Mouse (Mus musculus) adipocyte (in vitro differentiated cells): ENCODE results near the gene Zscan2.

Experiments
- DNase-seq: peaks from one replicate; pipeline ENCODE4 v3.0.0-alpha.2; 2016; ENCODE audit warnings: low spot score

The Zscan2 gene

DNA sequence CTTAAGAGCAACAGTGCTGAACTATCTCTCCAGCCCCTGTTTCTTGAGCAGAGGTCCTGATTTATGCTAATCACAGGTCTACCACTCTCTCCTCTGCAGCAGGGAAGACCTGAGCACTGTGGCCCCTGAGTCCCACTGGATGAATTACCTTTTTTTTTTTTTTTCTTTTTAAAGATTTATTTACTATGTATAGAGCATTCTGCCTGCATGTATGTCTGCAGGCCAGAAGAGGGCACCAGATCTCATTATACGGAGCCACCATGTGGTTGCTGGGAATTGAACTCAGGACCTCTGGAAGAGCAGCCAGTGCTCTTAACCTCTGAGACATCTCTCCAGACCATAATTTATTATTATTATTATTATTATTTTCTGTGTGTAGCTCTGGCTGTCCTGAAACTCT, 24.9 kb downstream of the Zscan2 start:
- DNase-seq, result no peak

DNA sequence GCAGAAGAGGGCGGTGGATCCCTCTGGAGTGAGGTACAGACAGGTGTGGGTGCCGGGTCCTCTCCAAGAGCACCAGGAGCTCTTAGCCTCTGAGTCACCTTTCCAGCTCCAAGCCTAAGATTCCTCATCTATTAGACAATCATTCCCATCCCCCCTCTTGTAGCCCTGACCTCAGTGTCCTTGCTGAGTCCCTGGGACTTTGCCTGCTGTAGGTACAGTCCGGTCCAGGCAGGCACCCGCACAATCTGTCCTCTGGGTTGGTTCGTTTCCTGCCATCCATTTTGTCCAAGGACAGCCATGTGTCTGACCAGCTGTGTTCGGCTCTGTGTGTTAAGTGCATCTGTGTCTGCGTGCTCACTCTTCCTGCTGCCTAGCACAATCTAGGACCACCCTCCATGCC, 27.9 kb downstream of the Zscan2 start:
- DNase-seq, result no peak

DNA sequence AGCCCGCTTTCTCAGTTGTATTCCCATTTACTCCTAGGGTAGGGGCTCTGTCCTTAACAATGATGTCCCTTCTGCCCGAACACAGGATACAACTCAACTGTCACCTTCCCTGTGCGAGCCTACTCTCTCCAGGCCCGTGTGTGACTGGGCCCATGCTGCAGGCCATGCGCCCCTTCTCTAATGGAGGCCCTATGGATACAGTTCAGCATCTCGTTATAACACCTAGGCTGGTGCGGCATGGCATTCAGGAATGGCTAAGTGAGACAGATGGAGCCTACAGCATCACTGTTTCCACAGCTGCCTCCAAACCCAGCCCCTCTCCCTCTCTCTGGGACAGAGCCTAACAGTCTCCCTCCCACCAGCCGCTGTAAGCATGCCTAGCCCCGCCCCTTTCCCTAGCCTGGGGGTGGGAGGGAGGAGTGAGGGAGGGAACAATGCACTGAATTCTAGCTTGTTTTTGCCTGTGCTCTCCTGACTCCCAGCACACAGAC, 28.3 kb downstream of the Zscan2 start:
- DNase-seq, result no peak

DNA sequence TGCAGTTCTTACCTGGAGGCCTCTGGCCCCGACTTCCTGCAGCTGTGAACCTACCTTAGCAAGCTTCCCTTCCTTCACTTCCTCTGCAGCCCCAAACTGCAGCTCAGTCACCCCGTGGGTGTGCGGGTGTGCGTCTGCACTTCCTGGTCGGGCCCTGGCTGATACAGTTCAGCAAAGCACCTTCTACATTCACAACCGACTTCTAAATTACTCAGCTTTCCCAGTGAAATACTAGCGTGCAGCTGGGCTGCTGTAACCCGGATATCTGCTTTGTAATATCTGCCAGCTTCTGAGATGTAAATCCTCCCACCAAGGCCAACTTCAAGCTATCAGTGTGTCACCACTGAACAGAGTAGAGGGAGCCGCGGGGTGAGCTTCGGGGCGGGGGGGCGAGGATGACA, 29.1 kb downstream of the Zscan2 start:
- no peak for DNase-seq

DNA sequence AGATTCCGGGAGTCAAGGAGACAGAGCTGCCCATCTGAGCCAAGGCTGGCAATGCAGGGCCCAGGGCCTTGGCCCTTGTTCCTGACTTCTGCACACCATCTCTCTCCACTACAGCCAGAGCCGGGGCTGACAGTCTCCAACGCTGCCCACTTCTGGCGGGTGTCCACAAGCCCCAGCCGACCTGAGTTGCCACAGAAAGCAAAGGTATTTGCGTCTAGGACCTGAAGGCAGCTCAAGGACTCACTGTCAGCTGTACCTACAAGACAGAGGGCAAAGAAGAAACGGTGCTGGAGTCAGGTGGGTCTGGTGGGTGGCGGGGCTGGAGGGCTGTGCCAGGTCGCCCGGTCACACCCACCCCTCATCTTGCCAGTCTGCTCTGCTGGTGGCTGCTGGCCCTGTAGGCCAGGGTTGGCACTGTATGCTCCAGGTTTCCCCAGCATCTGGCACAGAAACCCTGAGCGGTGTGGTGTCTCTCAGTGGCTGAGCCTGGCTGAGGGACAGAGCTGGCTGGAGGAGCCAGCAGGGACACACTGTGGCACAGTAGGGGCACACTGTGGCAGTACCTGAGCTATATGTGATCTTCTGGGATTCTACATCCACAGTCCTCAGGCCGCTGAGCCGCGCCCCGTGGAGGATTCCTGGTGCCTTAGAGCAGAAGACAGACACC, 32.5 kb downstream of the Zscan2 start:
- no peak for DNase-seq

DNA sequence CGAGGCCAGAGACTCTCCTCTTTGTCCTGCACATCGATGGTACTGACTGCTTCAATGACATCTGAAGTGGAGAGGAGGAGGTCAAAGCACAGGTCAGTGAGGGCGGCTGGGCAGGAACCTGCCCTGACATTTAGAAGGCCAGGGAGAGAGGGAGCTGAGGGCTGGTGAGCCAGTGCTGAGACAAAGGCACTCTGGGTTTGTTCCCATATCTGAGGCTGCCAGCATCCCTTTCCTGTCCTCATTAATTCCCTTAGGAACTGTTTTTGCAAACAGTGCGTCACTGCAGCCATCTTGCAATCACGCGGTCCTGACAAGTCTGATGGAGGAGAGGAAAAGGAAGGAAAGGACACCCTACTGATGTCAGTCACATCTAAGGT, 33.0 kb downstream of the Zscan2 start:
- no peak for DNase-seq

DNA sequence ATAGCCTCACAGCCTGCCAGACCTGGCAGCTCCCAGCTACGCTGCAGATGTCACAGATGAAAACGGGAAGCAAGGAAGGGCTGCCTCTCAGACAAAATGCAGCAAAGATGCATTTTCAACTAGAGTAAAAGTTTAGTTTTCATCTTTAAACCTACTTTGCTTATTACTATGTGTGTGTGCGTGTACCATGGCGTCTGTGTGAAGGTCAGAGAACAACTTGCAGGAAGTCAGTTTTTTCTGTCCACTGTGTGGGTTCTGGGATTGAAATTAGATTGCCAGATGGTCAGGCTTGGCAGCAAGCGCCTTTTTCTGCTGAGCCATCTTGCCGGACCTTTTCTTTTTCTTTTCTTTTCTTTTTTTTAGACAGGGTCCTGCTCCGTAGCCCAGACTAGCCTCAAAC, 33.5 kb downstream of the Zscan2 start:
- no peak for DNase-seq

DNA sequence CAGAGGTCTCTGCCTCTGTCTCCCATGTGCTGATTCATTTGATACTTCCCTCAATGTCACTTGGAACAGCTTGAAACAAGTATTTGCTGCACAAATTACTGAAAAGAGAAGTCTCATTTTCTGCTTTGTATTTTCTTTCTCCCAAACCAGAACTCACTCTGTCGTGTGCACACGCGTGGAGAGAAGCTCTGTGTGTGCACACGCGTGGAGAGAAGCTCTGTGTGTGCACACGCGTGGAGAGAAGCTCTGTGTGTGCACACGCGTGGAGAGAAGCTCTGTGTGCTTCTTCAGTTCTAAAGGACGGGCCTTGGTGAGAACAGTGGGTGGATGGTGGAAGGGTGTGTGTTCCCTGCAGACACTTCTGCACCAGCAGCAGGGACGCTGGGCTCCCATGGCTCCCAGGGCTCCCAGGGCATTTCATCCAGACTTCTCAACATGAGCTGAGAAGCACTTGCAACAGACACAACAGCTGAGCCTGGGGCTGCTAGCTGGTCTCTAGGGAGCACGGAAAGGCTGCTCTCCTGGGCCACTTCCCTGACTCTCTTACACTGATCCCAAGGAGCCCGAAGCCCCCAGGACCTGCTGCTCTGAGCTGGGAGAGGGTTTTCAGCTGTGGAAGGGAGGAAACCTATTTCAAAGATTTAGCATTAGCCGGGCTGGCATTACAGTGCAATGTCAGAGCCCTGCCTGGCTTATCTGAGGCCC, 34.2 kb downstream of the Zscan2 start:
- no peak for DNase-seq

DNA sequence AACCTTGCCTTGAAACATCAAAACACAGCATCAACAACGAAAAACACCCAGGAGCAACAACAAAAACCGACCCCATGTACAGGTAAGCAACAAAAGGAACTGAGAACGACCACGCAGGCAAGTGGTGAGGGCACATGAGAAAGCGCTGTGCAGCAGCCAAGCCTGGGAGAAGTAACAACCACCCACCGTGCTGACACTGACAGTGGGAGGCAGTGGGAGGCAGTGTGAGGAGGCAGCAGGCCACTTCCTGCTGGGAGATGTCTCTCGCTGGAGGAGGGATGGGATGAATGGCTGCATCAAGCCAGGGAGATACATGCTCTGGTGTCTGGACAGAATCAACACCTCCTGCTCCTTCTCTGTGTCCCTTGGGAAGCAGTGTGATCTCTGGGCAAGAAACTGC, 36.4 kb downstream of the Zscan2 start:
- no peak for DNase-seq

DNA sequence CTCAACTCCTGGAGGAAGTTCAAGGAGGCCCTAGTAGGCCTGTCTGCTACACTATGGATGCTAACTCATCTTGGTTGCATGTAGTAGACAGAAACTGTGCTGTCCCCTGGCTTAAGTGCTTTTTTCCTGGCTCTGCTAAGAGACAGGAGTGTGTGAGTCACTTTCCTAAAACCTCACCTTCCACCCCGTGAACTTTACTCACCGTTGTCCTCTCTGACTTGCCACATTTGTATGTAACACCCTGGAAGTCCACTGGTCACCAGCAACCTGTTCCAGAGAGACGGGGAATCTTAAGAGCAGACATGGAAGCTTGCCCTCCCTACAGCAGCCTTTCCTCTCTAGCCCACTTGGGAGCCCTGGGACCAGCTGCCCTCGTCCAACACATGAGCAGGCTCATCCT, 37.0 kb downstream of the Zscan2 start:
- DNase-seq, result peak; percentile 9

DNA sequence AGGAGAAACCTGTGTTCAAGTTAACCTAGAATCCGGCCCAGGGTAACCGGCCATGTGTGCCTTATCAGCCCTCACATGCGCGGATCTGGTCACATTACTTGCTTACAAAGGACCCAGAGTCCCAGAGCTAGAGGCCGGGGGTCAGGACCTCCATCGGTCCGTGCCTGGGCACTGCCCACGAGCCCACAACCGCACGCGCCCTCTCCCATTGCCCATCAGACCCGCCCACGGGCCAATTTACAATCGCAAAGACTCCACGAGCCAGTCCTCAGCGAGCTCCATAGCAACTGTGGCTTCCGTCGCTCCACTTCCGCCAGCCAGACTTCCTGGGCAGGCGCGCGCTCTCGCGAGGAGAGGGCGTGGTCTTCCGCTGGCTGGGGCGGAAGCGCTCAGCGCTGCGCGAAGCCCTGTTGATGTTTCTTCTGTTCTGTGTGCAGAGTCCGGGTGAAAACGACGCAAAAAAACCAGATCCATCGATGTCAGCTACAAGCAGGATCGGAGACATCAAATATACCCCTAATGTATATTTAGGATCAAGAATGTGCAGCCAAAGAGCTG, 40.3 kb downstream of the Zscan2 start, which contains the start of gene Wdr73:
Gene Wdr73, minus strand, starts transcription at position 326 of the 558 bp plus-strand sequence.
- DNase-seq, result peak; percentile 85

DNA sequence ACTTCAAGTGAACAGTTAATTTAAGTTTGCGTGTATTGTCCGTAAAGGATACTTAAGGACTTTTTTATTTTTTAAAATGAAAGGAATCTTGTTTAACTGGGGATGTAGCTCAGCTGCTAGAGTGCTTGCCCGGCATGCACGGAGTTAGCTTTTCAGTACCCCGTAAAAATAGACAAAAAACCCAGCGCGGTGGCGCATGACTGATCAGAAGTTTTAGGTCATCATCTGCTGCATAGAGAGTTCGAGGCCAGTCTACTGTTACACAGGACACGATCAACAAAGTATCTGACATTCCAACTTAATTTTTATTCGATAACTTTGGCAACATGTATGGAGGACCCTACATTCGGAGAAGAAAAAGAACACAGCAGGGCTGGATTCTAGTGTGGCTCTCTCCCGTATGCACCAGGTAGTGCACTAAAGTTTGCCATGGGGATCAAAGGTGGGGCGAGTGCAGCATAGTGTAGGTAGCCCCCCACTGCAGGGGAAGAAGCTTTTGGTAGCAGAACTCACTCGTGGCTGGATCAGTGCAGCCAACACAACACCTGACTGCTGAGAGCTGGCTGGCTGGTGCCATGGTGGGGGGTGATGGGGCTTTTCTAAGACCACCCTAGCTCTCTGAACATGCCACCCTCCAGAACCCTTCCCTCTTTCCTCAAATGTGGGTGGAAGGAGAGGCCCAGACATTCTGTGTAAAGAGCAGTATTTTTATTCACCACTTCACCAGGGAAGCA, 41.0 kb downstream of the Zscan2 start:
- no peak for DNase-seq

DNA sequence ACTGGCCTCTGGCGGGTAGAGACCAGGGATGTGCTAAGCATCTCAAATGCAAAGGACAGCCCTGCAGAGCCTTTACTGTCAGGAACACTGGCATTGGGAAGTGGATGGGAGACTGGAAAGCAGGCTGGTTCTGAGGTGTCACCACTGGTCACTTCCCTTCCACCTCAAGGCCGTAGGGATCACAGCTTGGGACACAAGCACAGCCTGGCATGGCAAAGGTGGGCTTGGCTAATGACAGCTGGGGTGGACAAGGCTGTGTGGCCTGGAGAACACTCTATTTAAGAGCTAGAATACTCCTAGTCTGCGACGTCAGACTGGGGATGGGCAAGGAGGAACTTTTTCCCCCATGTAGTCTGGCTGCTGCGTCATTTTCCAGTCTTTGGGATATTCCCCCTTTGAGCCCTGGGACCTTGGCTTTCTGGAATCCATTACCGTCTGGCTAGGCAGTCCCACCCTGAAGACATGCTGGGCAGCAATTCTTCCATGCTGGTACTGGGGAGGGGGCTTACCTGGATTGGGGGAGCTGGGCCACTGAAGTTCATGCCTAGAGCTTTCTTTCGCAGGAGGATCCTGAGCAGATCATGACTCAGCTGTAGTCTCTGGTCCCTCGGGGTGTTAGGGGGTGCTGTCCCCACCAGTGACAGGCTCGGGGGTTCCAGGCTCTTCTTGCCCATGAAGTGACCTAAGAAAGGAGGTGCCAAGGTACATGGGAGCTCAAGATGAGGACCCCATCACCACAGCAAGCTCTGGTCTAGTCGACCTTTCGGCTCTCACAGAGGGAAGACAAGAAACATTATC, 43.1 kb downstream of the Zscan2 start:
- no peak for DNase-seq

DNA sequence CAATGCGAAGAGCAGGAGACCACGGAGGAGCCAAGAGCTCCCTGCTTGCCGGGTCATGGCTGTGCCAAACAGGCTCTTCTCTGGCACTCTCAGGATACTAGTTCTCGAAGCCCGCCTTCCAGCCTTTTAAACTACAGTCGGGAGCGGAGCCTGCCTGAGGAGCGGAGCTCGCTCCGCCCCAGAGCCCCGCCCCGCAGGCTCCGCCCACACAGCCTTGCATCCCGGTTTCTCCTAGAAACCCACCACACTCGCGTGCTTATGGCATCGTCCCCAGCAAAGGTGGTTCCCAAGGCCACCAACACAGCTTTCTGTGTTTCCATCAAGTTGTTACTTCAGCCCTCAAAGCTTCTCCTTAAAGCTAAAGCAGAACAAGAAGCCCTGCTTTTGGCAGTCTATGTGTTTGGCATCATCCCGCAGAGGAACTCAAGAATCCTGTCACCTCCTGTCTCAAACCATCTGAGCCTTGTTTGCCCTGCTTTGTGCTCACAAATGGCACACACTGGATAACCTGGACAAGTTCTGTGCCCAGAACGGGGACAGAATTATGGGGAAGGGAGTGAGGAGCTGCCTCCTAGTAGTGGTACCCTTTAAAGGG, 44.3 kb downstream of the Zscan2 start, which contains the start of gene Nmb:
Gene Nmb, minus strand, starts transcription at position 156 of the 595 bp plus-strand sequence.
- no peak for DNase-seq

DNA sequence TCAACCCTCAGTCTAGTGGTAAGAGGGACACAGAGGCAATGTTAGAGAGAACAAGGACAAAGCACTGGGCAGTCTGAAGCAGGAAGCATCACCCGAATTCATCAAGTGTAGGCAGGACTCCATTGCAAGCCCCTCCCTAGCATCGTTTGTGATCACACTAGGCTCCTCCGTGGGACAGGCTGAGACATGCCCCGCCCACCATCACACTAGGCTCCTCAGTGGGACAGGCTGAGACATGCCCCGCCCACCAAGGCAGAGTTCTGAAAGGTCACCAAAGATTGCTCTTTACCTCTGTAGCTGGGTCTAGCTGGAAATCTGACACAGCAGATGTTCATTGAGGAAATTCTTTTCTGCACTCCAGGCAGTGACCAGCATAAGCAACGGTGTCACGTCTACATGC, 50.3 kb downstream of the Zscan2 start:
- no peak for DNase-seq

DNA sequence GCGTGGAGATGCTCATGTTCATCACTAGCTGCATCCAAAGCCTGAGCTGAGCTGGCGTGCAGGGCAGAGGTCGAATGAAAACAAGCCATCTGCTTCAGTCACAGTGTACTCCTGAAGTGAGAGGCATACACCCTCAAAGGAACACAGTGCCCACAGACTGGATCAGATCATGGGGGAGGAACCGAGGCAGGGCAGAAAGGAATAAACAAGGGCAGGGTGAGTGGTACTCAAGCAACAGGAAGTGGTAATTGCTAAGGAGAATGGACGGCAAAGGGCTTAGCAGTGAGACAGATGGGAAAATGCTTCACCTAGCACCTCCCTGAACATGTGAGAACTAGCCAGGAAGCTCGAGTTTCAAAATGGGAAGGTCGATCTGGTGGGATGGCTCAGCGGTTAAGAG, 51.8 kb downstream of the Zscan2 start:
- no peak for DNase-seq

DNA sequence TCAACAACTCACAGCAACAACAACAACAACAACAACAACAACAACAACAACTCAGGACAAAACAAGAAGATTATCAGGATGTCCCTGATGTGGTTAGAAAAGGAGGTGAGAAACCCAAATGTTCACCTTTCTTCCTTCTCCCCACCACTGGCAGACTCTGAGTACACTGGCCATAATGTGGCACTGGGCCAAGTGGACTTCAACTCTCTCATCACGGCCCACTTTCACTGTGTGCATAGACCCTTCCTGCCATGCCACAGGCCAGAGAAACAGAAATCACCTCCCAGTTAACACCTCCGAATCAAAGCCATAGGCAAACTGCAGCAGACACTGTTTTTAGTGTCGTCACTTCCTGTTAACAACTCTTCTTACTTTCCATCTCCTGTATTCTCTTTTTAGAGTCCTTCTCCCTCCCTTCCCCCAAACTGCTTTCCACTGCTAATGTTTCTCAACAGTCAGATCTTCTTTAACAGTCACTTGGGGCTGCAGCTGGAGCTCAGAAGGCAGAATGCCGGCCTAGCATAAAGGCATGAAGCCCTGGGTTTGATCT, 57.3 kb downstream of the Zscan2 start:
- DNase-seq, result no peak

DNA sequence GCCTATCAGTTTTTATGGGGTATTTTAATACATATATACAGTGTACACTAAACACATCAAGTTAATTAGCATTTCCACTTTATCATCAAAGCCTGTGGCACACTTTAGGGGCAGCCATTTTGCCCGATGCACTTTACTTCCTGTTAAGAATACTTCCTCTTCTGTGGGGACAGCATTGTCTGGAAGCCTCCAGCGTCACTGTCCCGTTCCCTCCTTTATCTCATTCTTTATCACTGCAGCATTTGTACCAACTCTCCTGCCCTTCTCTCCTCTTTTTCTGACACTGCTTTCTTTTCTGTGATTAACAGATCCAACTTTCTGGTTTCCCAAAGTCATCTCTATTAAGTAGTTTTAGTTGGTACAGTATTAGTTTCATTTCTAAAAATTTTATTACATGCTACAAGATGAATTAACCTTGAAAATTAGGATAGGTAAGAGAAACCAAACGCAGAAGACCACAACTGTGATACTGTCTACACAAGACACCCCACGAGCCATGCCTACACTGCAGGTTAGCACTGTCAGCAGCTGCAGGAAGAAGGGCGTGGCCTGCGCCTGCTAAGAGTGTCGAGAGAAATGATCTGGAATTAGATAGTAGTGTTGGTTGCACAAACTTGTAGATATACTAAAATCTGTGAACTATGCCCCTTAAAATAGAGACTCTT, 58.4 kb downstream of the Zscan2 start:
- DNase-seq, result no peak

DNA sequence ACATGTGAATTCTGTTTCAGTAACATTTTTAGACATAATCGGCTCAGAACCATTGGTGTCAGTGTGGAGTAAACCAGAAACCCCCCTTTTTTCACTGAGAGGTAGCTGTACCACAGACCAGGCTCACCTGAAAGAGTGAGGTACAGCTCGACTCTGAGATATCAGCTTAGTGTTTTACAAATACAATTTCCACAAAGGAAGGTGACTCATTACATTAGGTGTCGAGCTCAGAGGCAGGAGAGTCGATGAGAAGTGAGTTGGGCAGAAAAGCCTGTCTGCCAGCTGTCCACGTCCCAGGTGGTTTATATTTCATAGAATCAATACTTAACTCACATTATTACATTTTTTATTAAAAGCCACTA, 58.9 kb downstream of the Zscan2 start:
- no peak for DNase-seq

DNA sequence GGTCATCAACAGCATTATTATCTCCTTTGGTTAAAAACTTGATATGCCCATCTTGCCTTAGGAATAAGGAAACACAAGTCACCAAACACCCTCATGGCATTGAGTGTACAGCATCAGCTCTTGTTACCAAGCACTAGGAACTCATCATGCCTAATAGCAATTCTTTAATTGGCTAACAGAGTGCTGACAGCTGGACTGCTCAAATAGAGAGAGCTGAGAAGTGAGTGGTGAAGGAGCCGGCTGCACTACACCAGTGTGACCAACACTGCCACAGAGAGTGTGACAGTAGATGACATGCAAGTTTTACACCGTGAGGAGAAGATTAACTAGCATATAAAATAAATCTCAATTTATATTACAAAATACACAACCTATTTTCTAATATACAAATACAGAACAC, 62.4 kb downstream of the Zscan2 start:
- DNase-seq, result no peak
